Mouse (Mus musculus) cerebellum, postnatal 36 days (tissue): ENCODE measurements around the gene H2-K1.
A peak's percentile ranks its signal among the peaks of the same experiment; 100 is the strongest.

ENCODE experiments used
- DNase-seq, 2 experiments: peaks; one replicate each; pipeline ENCODE4 v3.0.0; 2021 to 2022; ENCODE audit warnings: mixed read lengths in 2 of 2

Gene H2-K1

GRCm38 (mm10) chr17:33981192-33981909 is 18.8 kb downstream of the H2-K1 start:
- peak; percentile 87 to 88 for DNase-seq

GRCm38 (mm10) chr17:33980181-33981035 is 19.7 kb downstream of the H2-K1 start:
- no peak for DNase-seq

- DNase-seq, result no peak
These were observed 20.6 kb downstream of the H2-K1 start for GRCm38 (mm10) chr17:33979512-33980050.

- peak; percentile 72 to 81 for DNase-seq
These were observed 21.5 kb downstream of the H2-K1 start for GRCm38 (mm10) chr17:33978631-33979031.

GRCm38 (mm10) chr17:33977861-33978557 is 22.1 kb downstream of the H2-K1 start:
- DNase-seq, result peak in 1 of 2 experiments; percentile 16

- DNase-seq, result no peak
These were observed 26.6 kb downstream of the H2-K1 start for GRCm38 (mm10) chr17:33973572-33973971.

- no peak for DNase-seq
These were observed 27.5 kb downstream of the H2-K1 start for GRCm38 (mm10) chr17:33972691-33973090.

GRCm38 (mm10) chr17:33969394-33969793 is 30.8 kb downstream of the H2-K1 start:
- DNase-seq, result no peak

GRCm38 (mm10) chr17:33968927-33969326 is 31.2 kb downstream of the H2-K1 start:
- no peak for DNase-seq

- DNase-seq, result peak; percentile 82 to 85
These were observed 31.7 kb downstream of the H2-K1 start for GRCm38 (mm10) chr17:33968489-33968888.

- no peak for DNase-seq
These were observed 34.1 kb downstream of the H2-K1 start for GRCm38 (mm10) chr17:33965846-33966550.

- DNase-seq, result no peak
These were observed 34.9 kb downstream of the H2-K1 start for GRCm38 (mm10) chr17:33965082-33965845.

- no peak for DNase-seq
These were observed 37.3 kb downstream of the H2-K1 start for GRCm38 (mm10) chr17:33962876-33963275.

GRCm38 (mm10) chr17:33959948-33960347 is 40.2 kb downstream of the H2-K1 start:
- DNase-seq, result no peak

- DNase-seq, result no peak
These were observed 41.0 kb downstream of the H2-K1 start for GRCm38 (mm10) chr17:33959135-33959534.

GRCm38 (mm10) chr17:33958451-33958850 is 41.7 kb downstream of the H2-K1 start:
- no peak for DNase-seq

GRCm38 (mm10) chr17:33957493-33957892 is 42.7 kb downstream of the H2-K1 start:
- DNase-seq, result no peak

GRCm38 (mm10) chr17:33956336-33956735 is 43.8 kb downstream of the H2-K1 start:
- DNase-seq, result no peak

- peak; percentile 93 to 97 for DNase-seq
These were observed 44.5 kb downstream of the H2-K1 start, which contains the start of the genes Vps52 and Rps18 for GRCm38 (mm10) chr17:33955555-33956214. Vps52 (plus strand) TSS chr17:33955812. Rps18 (minus strand) TSS chr17:33956001.

- no peak for DNase-seq
These were observed 45.2 kb downstream of the H2-K1 start for GRCm38 (mm10) chr17:33954646-33955554.
